Mouse (Mus musculus) adipose tissue, adult 10 weeks (tissue): ENCODE measurements around the gene Suox. TPM values are rescaled to one million over a fixed set of nuclear protein-coding genes. Genes with fewer than 3 reads are reported as not detected.

Source experiments
- polyA plus RNA-seq: library from polyadenylated mRNA; stranded (reverse); fragments of 350-450 nt; fragmentation: Illumina TruSeq; extraction: RNeasy Lipid Tissue Mini Kit (QIAGEN cat#74804); gene quantifications from one replicate; pipeline ENCODE4 v1.2.3, GENCODE M21; 2014; ENCODE audit warnings: low read depth, low replicate concordance

The Suox gene
- polyA plus RNA-seq: 154 TPM

DNA sequence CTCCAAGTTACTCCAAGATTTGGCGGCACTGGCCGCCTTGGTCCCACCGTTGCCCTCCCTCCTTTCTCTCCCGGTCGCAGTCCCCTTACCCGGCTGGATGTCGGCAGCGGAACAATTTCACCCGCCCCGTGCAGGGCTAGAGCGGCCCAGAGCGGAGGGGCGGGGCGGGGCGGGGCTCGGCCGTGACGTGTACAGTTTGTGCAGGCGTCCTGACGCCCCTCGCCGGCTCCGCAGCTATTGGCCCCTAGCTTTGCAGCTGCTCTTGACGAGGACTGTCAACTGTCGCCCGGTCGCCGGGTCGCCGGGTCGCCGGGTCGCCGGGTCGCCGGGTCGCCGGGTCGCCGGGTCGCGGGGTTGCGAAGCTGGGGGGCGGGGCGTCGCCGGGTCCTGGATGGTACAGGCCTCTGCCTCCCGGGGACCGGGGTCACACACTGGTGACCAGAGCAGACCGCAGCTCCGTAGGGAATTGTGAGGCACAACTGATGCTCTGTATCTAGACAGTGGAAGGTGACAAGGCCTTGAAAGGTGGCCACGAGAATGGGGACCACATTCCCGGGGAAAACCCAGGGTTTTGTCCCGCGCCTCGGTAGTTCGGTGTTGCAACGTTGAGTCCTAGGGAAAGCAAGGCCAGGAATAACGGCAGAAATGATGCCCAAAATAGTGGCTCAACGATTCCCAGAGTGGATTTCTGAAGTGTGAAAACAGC, at the start of gene Suox:
Suox (minus strand) TSS at position 311 of the 706 bp plus-strand sequence.

DNA sequence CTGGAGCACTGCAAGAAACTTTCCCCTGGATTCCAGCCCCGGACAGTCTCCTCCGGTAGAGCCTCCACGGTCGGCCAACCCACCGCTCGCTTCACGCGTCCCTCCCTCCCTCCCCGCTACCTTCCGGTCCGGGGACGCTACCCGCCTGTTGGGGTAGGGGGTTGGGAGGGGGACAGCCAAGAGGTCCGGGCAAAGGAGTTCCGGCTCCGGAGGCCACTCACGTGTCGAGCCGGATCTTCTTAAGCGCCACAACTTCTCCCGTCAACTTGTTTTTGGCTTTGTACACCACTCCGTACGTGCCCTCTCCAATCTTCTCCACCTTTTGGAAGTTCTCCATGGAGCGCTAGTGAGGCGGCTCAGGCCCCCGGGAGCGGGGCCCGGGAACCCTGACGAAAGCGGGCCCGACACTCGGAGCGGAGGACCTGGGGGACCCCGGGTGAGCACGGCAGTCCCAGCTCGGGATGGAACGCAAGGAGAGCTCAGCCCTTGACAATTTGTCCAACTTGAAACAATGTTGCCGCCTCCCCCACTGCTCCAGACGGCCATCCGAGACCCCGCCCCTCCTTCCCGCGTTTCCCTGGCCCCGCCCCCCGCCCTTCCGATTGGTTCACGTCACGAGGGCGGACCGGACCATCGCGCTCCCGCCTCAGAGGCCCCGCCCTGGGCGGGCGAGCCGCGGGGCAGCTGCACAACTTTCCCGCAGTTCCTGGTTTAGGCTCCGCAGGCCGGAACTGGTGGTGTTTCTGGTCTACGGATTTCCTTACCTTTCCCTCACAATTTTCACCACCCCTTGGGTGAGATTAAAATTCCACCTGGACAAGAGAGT, 30.8 kb upstream of the Suox start, which contains the start of gene Cdk2:
Cdk2 (minus strand) TSS at position 541 of the 826 bp plus-strand sequence.

DNA sequence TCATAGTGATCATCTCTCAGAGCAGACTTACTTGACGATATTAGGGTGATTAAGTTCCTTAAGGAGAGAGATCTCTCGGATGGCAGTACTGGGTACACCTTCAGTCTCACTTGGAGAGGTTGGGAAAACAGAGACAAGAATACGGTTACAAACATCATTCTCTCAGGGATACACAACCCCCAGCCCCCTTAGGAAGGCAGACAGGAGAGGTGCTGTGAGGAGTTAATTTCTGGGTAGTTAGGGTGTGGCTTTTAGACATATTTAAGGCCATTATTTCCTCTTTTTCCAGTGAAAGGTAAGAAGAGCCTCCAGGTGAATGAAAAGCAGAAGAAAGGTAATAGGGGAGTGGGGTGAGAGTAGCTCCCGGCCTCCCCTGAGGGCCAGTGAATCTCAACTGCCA, 30.0 kb upstream of the Suox start, which contains the start of gene Pmel:
Pmel (plus strand) TSS at position 301 of the 400 bp plus-strand sequence.

DNA sequence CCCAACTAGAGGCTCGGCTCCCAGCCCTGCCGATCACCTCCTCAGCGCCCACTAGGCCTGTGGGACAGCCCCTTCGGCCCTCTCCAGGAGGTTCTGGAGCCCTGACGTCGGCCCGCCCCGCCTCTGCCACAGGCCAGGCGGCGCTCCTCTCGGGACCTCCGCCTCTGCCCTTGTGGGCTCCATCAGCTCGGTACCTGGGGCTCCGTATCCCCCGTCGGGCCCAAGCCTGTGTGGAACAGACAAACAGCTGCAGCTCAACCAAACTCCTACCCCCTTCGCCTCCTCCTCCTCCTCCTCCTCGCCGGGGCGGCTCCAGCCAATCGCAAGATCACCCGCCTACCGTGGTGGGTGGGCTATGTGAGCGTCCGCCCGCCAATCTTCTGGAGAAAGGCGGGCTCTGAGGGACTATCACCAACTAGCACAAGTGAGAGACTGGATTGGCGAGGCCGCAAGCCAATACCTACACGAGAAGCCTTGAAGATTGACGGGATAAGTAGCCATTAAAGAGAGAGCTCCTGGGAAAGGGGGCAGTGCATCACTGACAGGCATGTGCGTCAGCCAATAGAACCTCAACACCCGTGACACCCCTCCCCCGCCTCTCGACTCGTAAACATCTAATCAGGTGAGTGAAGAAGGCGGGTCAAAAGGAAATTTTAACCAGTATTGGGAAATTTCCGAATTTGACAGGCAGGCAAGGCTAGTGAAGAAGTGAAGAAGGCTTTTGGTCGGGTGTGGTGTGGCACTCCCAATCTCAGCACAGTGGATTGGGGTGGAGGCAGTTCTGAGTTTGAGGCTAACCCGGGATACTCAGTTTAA, 22.3 kb upstream of the Suox start, which contains the start of gene Rab5b:
Rab5b (minus strand) TSS at position 273 of the 816 bp plus-strand sequence.

DNA sequence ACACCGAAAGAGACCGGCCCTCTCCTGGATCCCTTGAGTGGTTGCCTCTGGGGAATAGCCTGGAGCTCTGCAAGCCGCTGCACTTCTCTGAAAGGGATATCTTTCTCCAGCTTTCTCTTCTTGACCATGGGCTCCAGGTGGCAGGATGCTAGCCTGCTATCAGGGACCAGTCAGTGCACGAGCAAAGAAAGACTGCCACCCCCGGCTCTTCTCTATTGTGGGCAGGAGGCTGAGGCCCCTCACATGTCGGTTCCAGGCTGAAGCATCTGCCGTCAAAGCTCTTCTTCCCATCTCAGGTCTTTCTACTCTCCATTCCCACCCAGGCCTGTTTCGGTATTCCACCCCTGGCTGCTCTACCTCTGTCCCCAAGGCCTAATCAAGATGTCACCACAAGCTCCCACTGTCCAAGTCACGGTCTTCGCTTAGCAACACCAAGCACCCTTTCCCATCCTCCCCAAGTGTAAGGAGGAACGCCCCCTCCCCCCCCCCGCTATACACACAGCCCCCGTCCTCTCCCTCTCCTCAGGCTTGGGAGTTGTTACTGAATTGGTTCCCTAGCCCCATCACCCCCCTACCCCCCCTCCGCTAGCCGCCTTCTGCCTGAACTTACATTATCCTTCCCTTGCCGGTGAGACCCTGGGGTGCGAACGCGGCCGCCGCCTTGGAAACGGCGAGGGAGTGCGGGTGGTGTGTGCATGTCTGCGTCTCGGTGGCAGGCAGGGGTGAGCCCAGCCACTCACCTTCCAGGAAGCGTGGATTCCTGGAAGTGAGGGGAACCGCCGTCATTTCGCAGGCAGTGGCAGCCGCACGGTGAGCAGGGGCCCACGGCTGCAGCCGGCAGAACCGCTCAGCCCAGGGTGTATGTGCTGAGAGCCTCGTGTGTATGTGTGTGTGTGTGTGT, 28.5 kb downstream of the Suox start, which contains the start of gene Ikzf4:
Ikzf4 (minus strand) TSS at position 881 of the 901 bp plus-strand sequence.

DNA sequence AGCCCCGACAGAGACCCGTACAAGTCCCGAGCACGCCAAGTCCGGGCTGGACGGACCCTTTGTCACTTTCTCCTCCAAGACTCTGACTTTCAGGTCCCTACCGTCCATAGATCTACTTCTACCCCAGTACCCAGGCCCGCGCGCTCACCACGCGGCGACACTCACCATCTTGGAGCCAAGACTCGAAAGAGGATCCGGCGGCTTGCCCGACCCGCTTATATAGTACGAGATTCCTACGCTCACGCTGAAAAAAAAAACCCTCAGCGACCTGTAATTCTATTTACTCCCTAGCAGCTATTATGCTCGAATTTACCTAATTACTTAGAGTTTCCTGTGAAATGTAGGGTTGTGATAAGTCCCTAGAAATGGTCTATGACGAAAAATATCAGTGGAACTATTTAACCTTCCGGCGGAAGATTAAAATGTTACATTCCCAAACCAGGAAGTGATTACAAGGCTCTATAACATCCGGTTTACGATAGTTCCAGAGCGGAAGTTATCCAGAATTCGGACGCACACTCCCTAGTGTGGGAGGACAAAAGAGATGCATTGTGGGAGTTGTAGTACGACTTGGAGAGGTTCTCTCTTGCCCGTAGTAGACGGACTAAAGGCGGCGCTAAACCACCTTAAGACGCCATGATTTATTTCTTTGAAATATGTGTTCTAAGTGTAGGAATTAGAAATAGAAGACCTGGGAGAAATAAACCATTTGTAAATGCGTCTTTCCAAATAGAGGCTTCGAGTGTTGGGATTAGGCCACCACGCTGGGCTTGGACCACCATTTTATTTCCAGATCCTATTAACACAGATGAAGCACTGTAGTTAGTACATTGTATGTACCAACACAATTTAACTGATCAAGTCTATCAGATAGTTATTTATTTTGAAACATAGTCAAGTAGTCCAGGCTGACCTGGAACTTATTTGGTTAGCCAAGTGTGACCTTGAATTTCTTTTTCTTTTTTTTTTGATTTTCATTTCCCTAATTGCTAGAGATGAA, 47.3 kb downstream of the Suox start, which contains the start of gene Rps26:
Rps26 (minus strand) TSS at position 437 of the 1,000 bp plus-strand sequence.

Other genes starting within 250 kb of the Suox start
- 105 TPM for gene Smarcc2, start 214.8 kb downstream of the Suox start, polyA plus RNA-seq
- 1,629 TPM for gene Myl6, start 179.9 kb downstream of the Suox start, polyA plus RNA-seq
- gene Myl6b, start 175.4 kb downstream of the Suox start, polyA plus RNA-seq: 5.5 TPM
- 98.5 TPM for gene Esyt1, start 148.2 kb downstream of the Suox start, polyA plus RNA-seq
- gene Zc3h10, start 126.3 kb downstream of the Suox start, polyA plus RNA-seq: 9.8 TPM
- 2,778 TPM for gene Rpl41, start 124.8 kb downstream of the Suox start, polyA plus RNA-seq
- 63.0 TPM for gene Pa2g4, start 108.1 kb downstream of the Suox start, polyA plus RNA-seq
- 32.3 TPM for gene Erbb3, start 84.4 kb downstream of the Suox start, polyA plus RNA-seq
- 1,498 TPM for gene Rps26, start 47.3 kb downstream of the Suox start, polyA plus RNA-seq
- gene Ikzf4, start 28.1 kb downstream of the Suox start, polyA plus RNA-seq: 3.3 TPM
- gene Rab5b, start 22.2 kb upstream of the Suox start, polyA plus RNA-seq: 111 TPM
- 15.2 TPM for gene Pmel, start 30.1 kb upstream of the Suox start, polyA plus RNA-seq
- gene Cdk2, start 31.0 kb upstream of the Suox start, polyA plus RNA-seq: 20.1 TPM
- gene Dgka, start 70.8 kb upstream of the Suox start, polyA plus RNA-seq: 16.4 TPM
- gene Pym1, start 73.8 kb upstream of the Suox start, polyA plus RNA-seq: 28.8 TPM
- gene Mmp19, start 116.8 kb upstream of the Suox start, polyA plus RNA-seq: 17.1 TPM
- gene Dnajc14, start 130.0 kb upstream of the Suox start, polyA plus RNA-seq: 44.6 TPM
- gene Tmem198b, start 130.3 kb upstream of the Suox start, polyA plus RNA-seq: 13.7 TPM
- 69.3 TPM for gene Sarnp, start 143.3 kb upstream of the Suox start, polyA plus RNA-seq
- 96.5 TPM for gene Ormdl2, start 147.6 kb upstream of the Suox start, polyA plus RNA-seq
- gene Gdf11, start 217.6 kb upstream of the Suox start, polyA plus RNA-seq: 1.6 TPM
- 549 TPM for gene Cd63, start 226.9 kb upstream of the Suox start, polyA plus RNA-seq
- gene Rdh5, start 248.8 kb upstream of the Suox start, polyA plus RNA-seq: 16.9 TPM
- 277 TPM for gene Bloc1s1, start 250.0 kb upstream of the Suox start, polyA plus RNA-seq